Mouse (Mus musculus) cortical plate, adult 2 months (tissue): ENCODE results near the gene Dbh. TPM values are rescaled to one million over a fixed set of nuclear protein-coding genes. Genes with fewer than 3 reads are reported as not detected.

Source experiments
- H3K27ac ChIP-seq: fragments of 200-500 bp; 2 replicates; pipeline ENCODE4 v1.5.1; 2012; ENCODE audit warnings: low read length, control low read depth, inconsistent platforms; ENCODE audit not compliant: insufficient read depth
- H3K4me1 ChIP-seq: fragments of 200-500 bp; 2 replicates; pipeline ENCODE4 v1.6.1; 2011; ENCODE audit warnings: low read length; ENCODE audit not compliant: control insufficient read depth, insufficient read depth
- H3K4me3 ChIP-seq: fragments of 200-500 bp; 2 replicates; pipeline ENCODE4 v1.5.1; 2011; ENCODE audit warnings: mild to moderate bottlenecking, low read length, control low read depth; ENCODE audit not compliant: insufficient read depth
- CTCF ChIP-seq: fragments of 200-500 bp; IDR thresholded peaks from 2 replicates; pipeline ENCODE4 v1.5.1; 2011; ENCODE audit warnings: mild to moderate bottlenecking, control low read depth, low read length; ENCODE audit not compliant: insufficient read depth; ENCODE audit errors: extremely low read depth
- POLR2A ChIP-seq: fragments of 200-500 bp; IDR thresholded peaks from 2 replicates; pipeline ENCODE4 v1.6.1; 2011; ENCODE audit warnings: mild to moderate bottlenecking, low read length, control low read depth; ENCODE audit not compliant: insufficient read depth; ENCODE audit errors: extremely low read depth
- polyA plus RNA-seq: library from polyadenylated mRNA; depleted of rRNA; stranded (reverse); fragments of >200 nt; gene quantifications from 2 replicates; pipeline ENCODE4 v1.2.3, GENCODE M21; 2012; rRNA removed

Dbh gene
- 0.23 and 0.31 TPM in 2 replicates for polyA plus RNA-seq

DNA sequence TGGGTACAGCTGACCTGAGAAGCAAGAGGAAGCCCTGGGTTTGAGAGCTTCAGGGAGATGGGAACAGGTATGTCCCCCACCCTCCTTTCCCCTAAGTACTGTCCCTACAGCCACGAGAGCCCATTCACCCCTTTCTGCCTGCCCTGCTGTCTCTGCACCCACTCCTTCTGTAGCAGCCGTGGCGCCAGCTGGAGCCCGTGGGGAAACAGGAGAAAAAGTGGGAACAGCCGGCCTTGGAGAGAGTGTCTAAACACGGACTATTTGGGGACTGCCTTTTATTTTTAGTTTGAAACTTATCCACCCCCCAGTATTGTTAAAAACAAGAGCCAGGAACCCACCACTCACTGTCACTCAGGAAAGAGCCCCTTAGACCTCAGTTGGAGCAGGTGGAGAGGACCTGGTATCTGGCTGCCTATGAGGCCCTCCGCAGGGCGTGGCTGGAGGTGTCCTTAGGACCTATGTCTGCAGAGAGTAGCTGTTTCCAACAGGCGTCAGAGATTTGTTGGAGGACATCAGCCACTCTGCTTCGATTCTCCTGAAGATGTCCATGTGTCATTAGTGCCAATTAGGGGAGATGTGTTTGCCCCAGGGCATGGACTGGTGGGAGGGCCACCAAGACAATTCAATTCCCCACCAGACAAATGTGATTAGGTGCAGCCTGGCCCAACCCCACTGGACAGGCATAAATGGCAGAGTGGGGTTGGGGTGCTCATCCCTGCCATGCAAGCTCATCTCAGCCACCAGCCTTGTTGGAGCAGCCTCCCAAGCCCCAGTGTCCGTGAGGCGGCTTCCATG lies at the start of gene Dbh:
Gene Dbh (plus strand): TSS at position 438 of the 795 bp plus-strand sequence.
- Histone ChIP-seq H3K4me3 (no peak within 1 kb of the TSS), H3K4me1 (peaks cover 22% of the 10 kb centered on the region), H3K27ac (0 out of 2 replicates have a peak within 1 kb of the TSS, but pooled peaks have one; percentile 5)
- no peak for TF ChIP-seq CTCF
- no peak for TF ChIP-seq POLR2A

GRCm38 (mm10) chr2:27118452-27118851 lies 46.6 kb upstream of the Dbh start:
- Histone ChIP-seq H3K4me1 (peaks cover 4% of the 10 kb centered on the region; the same call in 1 of the 2 replicates), H3K27ac (no peak overlapping the region), H3K4me3 (no peak overlapping the region)
- no peak for TF ChIP-seq POLR2A
- no peak for TF ChIP-seq CTCF

DNA sequence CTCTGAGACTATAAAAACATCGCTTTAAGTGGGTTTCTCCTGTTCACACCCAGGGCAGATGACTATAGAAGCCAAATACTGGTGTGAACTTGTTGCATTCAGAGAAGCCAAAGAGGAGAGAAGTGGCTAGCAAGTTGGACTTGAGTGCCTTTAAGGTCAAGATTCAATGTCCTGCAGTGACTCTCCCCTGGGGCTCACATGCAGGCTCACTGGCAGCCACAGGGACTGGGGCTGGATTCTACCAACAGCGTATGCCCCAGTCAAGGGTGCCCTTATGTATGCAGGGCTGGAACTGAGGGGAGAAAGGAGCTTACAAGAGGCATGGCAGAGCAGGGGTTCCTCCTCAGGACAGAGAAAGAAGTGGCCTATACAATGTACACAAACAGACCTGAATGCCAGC lies 45.3 kb upstream of the Dbh start:
- Histone ChIP-seq H3K4me1 (peaks cover 4% of the 10 kb centered on the region; the same call in 1 of the 2 replicates), H3K27ac (no peak overlapping the region), H3K4me3 (no peak overlapping the region)
- no peak for TF ChIP-seq CTCF
- TF ChIP-seq POLR2A = no peak

DNA sequence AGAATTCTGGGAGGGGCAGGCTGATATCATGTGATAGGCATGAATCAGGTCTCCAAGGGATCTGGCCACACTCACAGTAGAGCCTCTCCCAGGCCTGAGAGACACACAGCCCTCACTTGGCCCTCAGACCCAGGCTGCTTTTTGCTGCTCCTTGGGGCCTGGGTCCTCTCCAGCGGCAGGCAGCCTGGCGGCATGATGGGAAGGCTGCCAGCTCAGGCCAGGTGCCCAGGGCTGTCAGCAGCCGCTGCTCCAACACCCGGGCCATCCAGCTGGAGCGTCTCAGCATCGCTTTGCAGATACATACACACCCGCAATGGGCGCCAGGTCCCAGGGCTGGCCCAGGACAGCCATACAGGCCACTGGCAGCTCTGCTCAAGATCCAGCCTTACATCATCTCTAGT lies 44.8 kb upstream of the Dbh start:
- TF ChIP-seq CTCF = no peak

GRCm38 (mm10) chr2:27121626-27122355 lies 43.2 kb upstream of the Dbh start:
- Histone ChIP-seq H3K27ac (no peak overlapping the region), H3K4me3 (no peak overlapping the region), H3K4me1 (peaks cover 4% of the 10 kb centered on the region; the same call in 1 of the 2 replicates)
- TF ChIP-seq CTCF (no peak), POLR2A (no peak)

More for the DNA sequence above, 44.8 kb upstream of the Dbh start:
- peaks cover 4% of the 10 kb centered on the region; the same call in 1 of the 2 replicates for H3K4me1 ChIP-seq
- H3K4me3 ChIP-seq = no peak overlapping the region
- H3K27ac ChIP-seq = no peak overlapping the region

GRCm38 (mm10) chr2:27122578-27122977 lies 42.5 kb upstream of the Dbh start:
- H3K27ac ChIP-seq = no peak overlapping the region

DNA sequence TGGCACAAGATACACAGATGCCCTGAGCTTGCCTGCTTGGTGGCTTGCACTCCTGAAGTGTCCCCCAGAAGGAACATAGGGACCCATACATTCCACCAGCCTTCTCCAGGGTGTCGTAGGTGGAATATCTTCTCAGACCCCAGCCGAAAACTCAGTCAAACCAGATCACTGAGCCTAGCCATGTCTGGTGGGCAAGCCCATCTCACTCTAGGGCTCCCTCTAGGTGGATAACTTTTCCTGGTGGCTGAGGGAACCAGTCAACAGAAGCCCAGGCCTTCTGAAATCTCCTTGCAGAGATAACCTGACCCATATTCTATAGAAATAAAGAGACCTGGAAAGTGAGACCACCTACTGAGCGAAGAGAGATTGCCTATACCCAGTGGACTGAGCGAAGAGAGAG lies 41.9 kb upstream of the Dbh start:
- H3K4me3 ChIP-seq = no peak overlapping the region
- TF ChIP-seq CTCF = 0 out of 2 replicates have a peak, but pooled peaks have one; percentile 8
- no peak for TF ChIP-seq POLR2A
- H3K27ac ChIP-seq = no peak overlapping the region

More at GRCm38 (mm10) chr2:27122578-27122977, 42.5 kb upstream of the Dbh start:
- Histone ChIP-seq H3K4me1 (peaks cover 4% of the 10 kb centered on the region; the same call in 1 of the 2 replicates), H3K4me3 (no peak overlapping the region)
- no peak for TF ChIP-seq POLR2A
- TF ChIP-seq CTCF = no peak

DNA sequence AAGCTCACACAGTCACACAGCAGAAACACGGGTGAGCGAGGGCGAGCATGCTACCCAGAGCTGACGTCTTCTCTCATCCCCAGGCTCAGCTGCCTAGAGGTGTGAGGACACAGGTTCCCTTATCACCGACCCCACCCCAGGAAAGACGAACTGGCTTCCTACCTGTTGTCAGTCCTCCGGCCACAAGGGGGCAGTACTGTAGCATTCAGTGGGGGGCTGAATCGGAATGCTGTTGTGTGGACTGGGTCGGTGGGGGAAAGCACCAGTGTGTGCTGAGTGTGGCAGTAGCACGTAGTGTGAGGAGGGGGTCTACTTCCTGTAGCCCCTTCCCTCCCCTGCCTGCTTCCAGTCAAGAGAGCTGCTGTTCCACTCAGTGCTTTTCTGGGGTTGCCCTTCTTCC lies 39.1 kb upstream of the Dbh start:
- no peak overlapping the region for H3K4me3 ChIP-seq
- TF ChIP-seq CTCF (peak; percentile 73), POLR2A (no peak)
- H3K27ac ChIP-seq = no peak overlapping the region

More for the DNA sequence above, 41.9 kb upstream of the Dbh start:
- peaks cover 4% of the 10 kb centered on the region; the same call in 1 of the 2 replicates for H3K4me1 ChIP-seq

GRCm38 (mm10) chr2:27126496-27126895 lies 38.5 kb upstream of the Dbh start:
- no peak for TF ChIP-seq CTCF
- no peak for TF ChIP-seq POLR2A
- Histone ChIP-seq H3K4me3 (no peak overlapping the region), H3K4me1 (peaks cover 2% of the 10 kb centered on the region; the same call in 1 of the 2 replicates), H3K27ac (no peak overlapping the region)

More for the DNA sequence above, 39.1 kb upstream of the Dbh start:
- peaks cover 4% of the 10 kb centered on the region; the same call in 1 of the 2 replicates for H3K4me1 ChIP-seq
